Mouse (Mus musculus): ENCODE results near the gene Fbxo4. TPM values are rescaled to one million over a fixed set of nuclear protein-coding genes. Genes with fewer than 3 reads are reported as not detected.

Gene Fbxo4
- 7.5 and 9.5 TPM in 2 replicates for polyA plus RNA-seq (2015; fragmentation: Nextera tagmentation; extraction: Ambion mirVana)

DNA sequence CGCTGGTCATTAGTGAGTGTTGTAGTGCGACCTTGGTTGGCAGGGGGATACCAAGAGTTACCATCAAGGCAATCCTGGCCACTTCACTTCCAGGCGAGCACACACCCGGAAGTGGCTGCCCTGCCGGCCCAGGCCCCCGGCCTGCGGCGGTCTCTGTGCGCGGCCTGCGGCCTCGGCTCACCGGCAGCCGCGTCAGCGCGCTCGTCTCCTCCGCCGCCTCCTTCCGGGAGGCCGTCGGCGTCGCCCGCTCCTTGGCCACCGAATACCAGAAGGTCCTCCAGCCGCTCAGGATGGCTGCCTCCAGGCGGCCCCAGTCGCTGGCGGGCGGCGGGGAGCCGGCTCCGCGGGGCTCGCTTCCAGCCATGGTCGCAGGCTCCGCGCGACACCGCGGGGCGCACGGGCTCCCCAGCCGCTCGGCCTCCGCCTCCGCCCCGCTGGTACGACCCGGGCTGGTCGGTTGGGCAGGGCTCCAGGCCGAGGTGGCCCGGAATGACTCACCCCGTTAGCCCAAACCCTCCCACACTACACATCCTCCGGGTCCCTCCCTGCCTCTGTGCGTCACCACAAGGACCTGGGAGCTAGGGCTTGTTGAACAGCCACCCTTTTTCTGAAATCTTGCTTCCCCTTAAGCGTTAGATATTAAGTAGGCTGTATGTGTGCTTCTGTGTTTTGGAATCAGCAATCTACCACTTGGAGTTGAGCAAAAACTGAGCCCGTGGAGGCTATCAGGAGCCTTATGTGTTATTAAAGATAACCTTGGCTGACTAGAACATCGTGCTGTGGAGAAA lies at the start of gene Fbxo4:
Gene Fbxo4, minus strand, starts transcription at position 513 of the 788 bp plus-strand sequence.
- 1% methylated on average over 53 of the region's 61 CpGs for WGBS
- peak within 1 kb of the TSS; percentile 90 for H3K9ac ChIP-seq (ENCODE audit: low read depth, low read length)
- no peaks in the 10 kb centered on the region for H3K4me1 ChIP-seq (ENCODE audit: control insufficient read depth, insufficient read depth, low read length)
- peak within 1 kb of the TSS; percentile 61 for H3K4me3 ChIP-seq (ENCODE audit: low read depth, low read length)
- peak within 1 kb of the TSS; percentile 81 for H3K4me2 ChIP-seq (ENCODE audit: low read length)
- H3K36me3 ChIP-seq (ENCODE audit: control insufficient read depth, insufficient read depth, low read length), result 0 out of 2 replicates have a peak, but pooled peaks cover 2% of the 10 kb centered on the region
- ATAC-seq, result peak; percentile 96
- no peaks in the 10 kb centered on the region for H3K27me3 ChIP-seq (ENCODE audit: control insufficient read depth, insufficient read depth, low read depth, low read length)
- H3K9me3 ChIP-seq (replicated peaks; ENCODE audit: control insufficient read depth, low read length, poor library complexity, severe bottlenecking), result no peaks in the 10 kb centered on the region
- peak within 1 kb of the TSS; percentile 94 for H3K27ac ChIP-seq (ENCODE audit: low read length)

DNA sequence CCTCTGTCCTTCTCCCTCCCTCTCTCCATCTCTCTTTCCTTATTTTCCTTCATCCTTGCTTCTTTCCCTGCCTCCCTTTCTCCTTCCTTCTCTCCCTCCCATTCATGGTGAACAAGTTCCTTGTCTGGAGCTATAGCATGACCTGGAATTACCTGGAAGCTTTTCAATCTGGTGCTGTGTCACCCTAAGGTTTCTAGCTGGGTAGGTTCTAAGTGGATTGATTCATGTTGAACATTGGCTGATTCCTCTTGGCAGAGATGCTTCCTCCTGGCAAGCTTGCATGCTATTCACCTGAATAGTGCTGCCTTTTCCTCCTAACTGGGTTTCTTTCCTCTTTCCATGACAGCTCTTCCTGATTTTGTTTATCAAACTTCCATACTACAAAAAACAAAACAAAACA lies 49.6 kb upstream of the Fbxo4 start:
- no peaks in the 10 kb centered on the region for H3K27me3 ChIP-seq (ENCODE audit: control insufficient read depth, insufficient read depth, low read depth, low read length)
- no peaks in the 10 kb centered on the region for H3K36me3 ChIP-seq (ENCODE audit: control insufficient read depth, insufficient read depth, low read length)
- H3K9ac ChIP-seq (ENCODE audit: low read depth, low read length), result no peak overlapping the region
- H3K4me1 ChIP-seq (ENCODE audit: control insufficient read depth, insufficient read depth, low read length), result peaks cover 17% of the 10 kb centered on the region
- H3K9me3 ChIP-seq (replicated peaks; ENCODE audit: control insufficient read depth, low read length, poor library complexity, severe bottlenecking), result no peaks in the 10 kb centered on the region
- no peak overlapping the region for H3K27ac ChIP-seq (ENCODE audit: low read length)
- H3K4me2 ChIP-seq (ENCODE audit: low read length), result no peak overlapping the region
- ATAC-seq, result no peak
- H3K4me3 ChIP-seq (ENCODE audit: low read depth, low read length), result no peak overlapping the region

DNA sequence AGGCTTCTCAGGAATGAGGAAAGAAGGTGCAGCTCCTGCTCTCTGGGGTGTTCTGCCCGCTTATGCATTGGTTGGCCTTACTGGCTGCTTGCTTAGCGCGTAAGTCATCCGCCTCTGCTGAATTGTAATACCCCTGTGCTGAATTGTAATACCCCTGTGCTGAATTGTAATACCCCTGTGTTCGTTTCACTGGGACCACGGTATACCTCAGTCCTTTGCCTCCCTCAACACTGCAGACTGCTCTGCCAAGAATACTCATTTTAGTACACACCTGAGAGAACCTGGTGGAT lies 49.0 kb upstream of the Fbxo4 start:
- Histone ChIP-seq H3K9me3 (replicated peaks; ENCODE audit: control insufficient read depth, low read length, poor library complexity, severe bottlenecking) (no peaks in the 10 kb centered on the region), H3K27me3 (ENCODE audit: control insufficient read depth, insufficient read depth, low read depth, low read length) (no peaks in the 10 kb centered on the region), H3K36me3 (ENCODE audit: control insufficient read depth, insufficient read depth, low read length) (no peaks in the 10 kb centered on the region), H3K4me2 (ENCODE audit: low read length) (peak overlapping the region; percentile 83; the same call in 1 of the 2 replicates), H3K9ac (ENCODE audit: low read depth, low read length) (0 out of 2 replicates have a peak overlapping the region, but pooled peaks have one; percentile 94), H3K4me1 (ENCODE audit: control insufficient read depth, insufficient read depth, low read length) (peaks cover 17% of the 10 kb centered on the region), H3K27ac (ENCODE audit: low read length) (no peak overlapping the region), H3K4me3 (ENCODE audit: low read depth, low read length) (no peak overlapping the region)
- ATAC-seq, result no peak
- 74% methylated on average over 6 of the region's 6 CpGs for WGBS

DNA sequence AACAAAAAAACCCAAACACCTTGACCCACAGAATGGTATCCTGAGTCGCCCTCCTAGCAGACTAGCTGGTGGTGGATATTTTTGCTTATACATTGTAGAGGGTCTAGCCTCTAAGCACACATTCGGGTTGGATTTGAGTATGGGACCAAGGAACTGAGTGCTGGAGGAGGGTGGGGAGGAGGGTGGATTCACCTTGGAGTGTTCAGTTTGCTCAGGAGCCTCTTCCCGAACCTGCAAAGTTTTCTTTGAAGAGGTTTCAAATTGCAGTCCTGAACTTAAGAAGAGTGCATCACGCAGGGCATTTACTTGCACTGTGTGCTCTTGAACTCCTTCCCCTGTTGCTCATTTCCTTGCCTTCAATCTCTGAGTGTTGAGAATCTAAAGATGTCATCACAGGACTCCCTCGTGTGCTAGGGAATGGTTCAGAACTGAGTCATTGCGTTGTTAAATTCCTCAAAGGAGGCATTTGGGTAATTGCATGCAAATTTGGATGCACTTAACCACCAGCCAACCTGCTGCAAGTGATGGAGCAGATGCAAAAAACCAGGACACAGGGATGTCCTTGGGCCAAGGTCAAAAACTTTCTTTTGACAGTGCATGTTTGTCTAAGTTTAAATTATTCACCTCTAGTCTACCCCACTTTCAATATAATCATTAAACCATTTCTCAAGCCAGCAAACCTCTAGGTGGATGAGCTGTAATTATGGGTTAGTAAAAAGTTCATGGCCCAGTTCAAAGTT lies 48.5 kb upstream of the Fbxo4 start:
- Histone ChIP-seq H3K27ac (ENCODE audit: low read length) (peak overlapping the region; percentile 98), H3K9me3 (replicated peaks; ENCODE audit: control insufficient read depth, low read length, poor library complexity, severe bottlenecking) (no peaks in the 10 kb centered on the region), H3K4me1 (ENCODE audit: control insufficient read depth, insufficient read depth, low read length) (peaks cover 17% of the 10 kb centered on the region), H3K4me2 (ENCODE audit: low read length) (peak overlapping the region; percentile 83), H3K4me3 (ENCODE audit: low read depth, low read length) (peak overlapping the region; percentile 77), H3K36me3 (ENCODE audit: control insufficient read depth, insufficient read depth, low read length) (no peaks in the 10 kb centered on the region), H3K9ac (ENCODE audit: low read depth, low read length) (peak overlapping the region; percentile 94), H3K27me3 (ENCODE audit: control insufficient read depth, insufficient read depth, low read depth, low read length) (no peaks in the 10 kb centered on the region)
- no peak; the same call in 1 of the 2 replicates for ATAC-seq
- 7% methylated on average over 6 of the region's 6 CpGs for WGBS

DNA sequence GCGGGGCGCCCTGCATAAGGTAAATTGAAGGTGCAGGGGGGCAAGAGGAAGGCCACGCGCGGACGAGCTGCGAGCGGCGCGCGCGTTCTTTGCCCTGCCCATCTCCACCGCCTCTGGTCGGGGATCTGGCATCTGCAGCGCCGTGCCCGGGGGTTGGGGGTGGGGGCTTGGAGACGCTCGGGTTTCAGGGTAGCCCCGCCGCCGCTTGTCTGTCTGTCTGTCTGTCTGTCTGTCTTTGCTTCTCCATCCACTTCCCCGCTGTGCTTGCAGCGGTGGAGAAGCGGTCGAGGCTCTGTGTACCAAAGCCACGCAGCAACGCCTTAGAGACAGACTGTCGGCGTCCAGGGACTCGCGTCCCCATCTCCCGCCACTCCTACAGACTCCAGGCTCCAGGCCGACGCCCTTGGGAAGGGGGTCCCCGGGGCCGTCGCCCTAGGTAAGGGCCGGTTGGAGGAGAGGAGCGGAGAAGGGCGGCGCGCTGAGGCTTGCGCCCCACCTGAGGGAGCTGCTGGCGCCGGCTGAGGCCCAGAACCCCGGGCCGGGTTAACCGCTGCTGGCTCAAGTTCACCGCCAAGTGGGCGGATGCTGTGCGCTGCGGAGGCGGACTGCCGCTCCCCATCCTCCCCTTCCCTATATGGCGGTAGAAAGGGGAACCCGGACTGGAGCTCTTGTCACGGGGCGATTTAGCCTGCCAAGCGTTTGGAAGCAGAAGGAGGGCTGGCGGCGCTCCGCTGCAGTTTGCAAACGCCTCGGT lies 47.6 kb upstream of the Fbxo4 start:
- peak; percentile 87 for ATAC-seq

DNA sequence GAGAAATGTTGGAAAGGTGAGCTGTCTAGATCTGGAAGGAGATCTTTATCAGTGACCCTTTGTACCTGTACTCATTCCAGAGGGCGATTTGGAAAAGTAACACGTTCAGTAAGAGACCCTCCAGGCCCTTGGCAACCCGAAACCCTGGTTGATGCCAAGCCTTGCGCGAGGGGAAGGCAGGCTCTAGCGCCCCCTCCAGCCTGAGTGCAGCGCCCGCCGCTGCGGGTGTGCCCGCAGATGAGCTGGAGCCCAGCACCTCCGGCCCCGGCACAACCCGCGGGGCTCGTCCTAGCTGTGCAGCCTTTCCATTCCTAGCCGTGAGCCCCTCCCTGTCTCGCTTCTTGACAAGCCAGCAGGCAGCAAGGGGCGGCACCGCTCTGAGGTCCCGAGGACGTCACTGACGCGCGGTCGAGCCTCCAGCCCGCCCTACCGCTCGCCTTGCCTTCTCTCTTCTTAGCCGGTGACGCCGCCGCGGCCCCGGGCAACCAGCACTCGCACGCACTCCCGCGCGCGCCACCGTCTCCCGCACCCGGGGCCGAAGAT lies 46.9 kb upstream of the Fbxo4 start, which contains the start of gene Oxct1:
Gene Oxct1, plus strand, starts transcription at position 153 of the 543 bp plus-strand sequence.
- Histone ChIP-seq H3K27me3 (ENCODE audit: control insufficient read depth, insufficient read depth, low read depth, low read length) (no peaks in the 10 kb centered on the region), H3K9me3 (replicated peaks; ENCODE audit: control insufficient read depth, low read length, poor library complexity, severe bottlenecking) (no peaks in the 10 kb centered on the region), H3K4me3 (ENCODE audit: low read depth, low read length) (peak within 1 kb of the TSS; percentile 77), H3K4me2 (ENCODE audit: low read length) (peak within 1 kb of the TSS; percentile 83), H3K4me1 (ENCODE audit: control insufficient read depth, insufficient read depth, low read length) (peaks cover 17% of the 10 kb centered on the region), H3K27ac (ENCODE audit: low read length) (peak within 1 kb of the TSS; percentile 98), H3K36me3 (ENCODE audit: control insufficient read depth, insufficient read depth, low read length) (no peaks in the 10 kb centered on the region), H3K9ac (ENCODE audit: low read depth, low read length) (peak within 1 kb of the TSS; percentile 94)
- WGBS, result under 1% methylated on average over 37 of the region's 45 CpGs
- ATAC-seq, result peak; percentile 98

More for the DNA sequence above, 47.6 kb upstream of the Fbxo4 start:
- H3K9me3 ChIP-seq (replicated peaks; ENCODE audit: control insufficient read depth, low read length, poor library complexity, severe bottlenecking), result no peaks in the 10 kb centered on the region
- under 1% methylated on average over 65 of the region's 65 CpGs for WGBS
- peak overlapping the region; percentile 83 for H3K4me2 ChIP-seq (ENCODE audit: low read length)
- H3K4me3 ChIP-seq (ENCODE audit: low read depth, low read length), result peak overlapping the region; percentile 77
- H3K9ac ChIP-seq (ENCODE audit: low read depth, low read length), result peak overlapping the region; percentile 94
- H3K27ac ChIP-seq (ENCODE audit: low read length), result peak overlapping the region; percentile 98
- no peaks in the 10 kb centered on the region for H3K27me3 ChIP-seq (ENCODE audit: control insufficient read depth, insufficient read depth, low read depth, low read length)
- peaks cover 17% of the 10 kb centered on the region for H3K4me1 ChIP-seq (ENCODE audit: control insufficient read depth, insufficient read depth, low read length)
- no peaks in the 10 kb centered on the region for H3K36me3 ChIP-seq (ENCODE audit: control insufficient read depth, insufficient read depth, low read length)

DNA sequence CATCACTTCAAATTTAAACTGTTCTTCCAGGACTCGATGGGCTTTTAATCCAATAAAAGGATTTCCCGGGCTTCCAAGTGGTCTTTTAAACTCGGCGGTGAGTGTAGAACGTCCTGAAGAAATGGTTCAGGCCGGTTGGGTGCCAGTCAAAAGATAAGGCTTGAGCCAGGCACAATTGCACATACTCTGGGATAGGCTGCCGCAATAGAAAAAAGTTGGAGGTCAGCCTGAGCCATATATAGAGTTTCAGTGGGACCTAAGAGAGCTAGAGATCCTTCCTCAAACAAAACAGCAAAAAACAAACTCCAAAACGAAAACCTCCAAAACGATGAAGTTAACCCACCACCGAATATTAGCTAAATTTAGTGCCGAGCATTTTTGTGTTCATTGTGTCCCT lies 46.1 kb upstream of the Fbxo4 start:
- 49% methylated on average over 11 of the region's 11 CpGs for WGBS
- H3K9ac ChIP-seq (ENCODE audit: low read depth, low read length), result no peak overlapping the region
- H3K36me3 ChIP-seq (ENCODE audit: control insufficient read depth, insufficient read depth, low read length), result no peaks in the 10 kb centered on the region
- H3K27ac ChIP-seq (ENCODE audit: low read length), result no peak overlapping the region
- H3K4me2 ChIP-seq (ENCODE audit: low read length), result peak overlapping the region; percentile 83
- no peaks in the 10 kb centered on the region for H3K9me3 ChIP-seq (replicated peaks; ENCODE audit: control insufficient read depth, low read length, poor library complexity, severe bottlenecking)
- H3K27me3 ChIP-seq (ENCODE audit: control insufficient read depth, insufficient read depth, low read depth, low read length), result no peaks in the 10 kb centered on the region
- H3K4me1 ChIP-seq (ENCODE audit: control insufficient read depth, insufficient read depth, low read length), result peaks cover 17% of the 10 kb centered on the region
- ATAC-seq, result no peak
- H3K4me3 ChIP-seq (ENCODE audit: low read depth, low read length), result no peak overlapping the region

DNA sequence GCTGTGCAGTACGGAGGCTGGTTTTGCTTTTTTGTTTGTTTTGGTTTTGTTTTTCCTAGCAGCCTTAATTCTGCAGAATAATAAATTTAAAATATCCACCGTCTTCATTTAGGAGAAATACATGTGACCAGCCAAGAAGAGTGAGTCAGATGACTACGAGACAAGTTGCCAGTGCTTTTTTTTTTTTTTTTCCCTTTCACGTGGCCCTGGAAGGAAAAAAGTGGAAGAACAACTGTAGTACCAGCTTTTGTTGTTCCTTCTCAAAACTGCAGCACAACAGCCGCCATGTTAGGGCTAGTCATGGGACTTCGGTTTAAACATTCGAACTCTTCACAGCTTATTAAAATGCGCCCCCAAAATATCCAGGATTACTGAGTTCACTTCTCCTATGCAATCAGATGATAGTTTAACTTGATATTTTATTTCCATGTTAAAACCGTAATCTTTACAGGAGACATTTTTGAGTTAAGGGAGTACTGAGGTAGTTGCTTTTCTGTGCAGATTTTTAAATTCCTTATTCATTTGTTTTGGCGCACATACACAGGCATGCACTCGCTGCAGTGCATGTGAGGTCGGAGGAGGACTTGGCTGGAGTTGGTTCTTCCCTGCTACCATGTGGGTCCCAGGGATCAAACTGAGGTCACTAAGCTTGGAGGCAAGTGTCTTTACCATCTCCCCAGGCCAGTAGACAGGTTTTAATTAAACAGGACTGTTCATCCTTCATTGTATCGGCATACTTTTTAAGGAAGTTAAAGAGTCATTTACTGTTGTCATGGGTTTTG lies 45.5 kb upstream of the Fbxo4 start:
- WGBS, result 78% methylated on average over 13 of the region's 13 CpGs
- Histone ChIP-seq H3K4me3 (ENCODE audit: low read depth, low read length) (no peak overlapping the region), H3K27me3 (ENCODE audit: control insufficient read depth, insufficient read depth, low read depth, low read length) (no peaks in the 10 kb centered on the region), H3K9ac (ENCODE audit: low read depth, low read length) (no peak overlapping the region), H3K36me3 (ENCODE audit: control insufficient read depth, insufficient read depth, low read length) (no peaks in the 10 kb centered on the region), H3K4me2 (ENCODE audit: low read length) (no peak overlapping the region), H3K4me1 (ENCODE audit: control insufficient read depth, insufficient read depth, low read length) (peaks cover 17% of the 10 kb centered on the region), H3K9me3 (replicated peaks; ENCODE audit: control insufficient read depth, low read length, poor library complexity, severe bottlenecking) (no peaks in the 10 kb centered on the region), H3K27ac (ENCODE audit: low read length) (no peak overlapping the region)
- ATAC-seq, result no peak

Measured in midbrain, embryonic 16.5 days (tissue).